Mouse (Mus musculus) adrenal gland, adult (tissue): ENCODE data around the gene Eras.
"Not testable (repeated sequence)": the region's sequence is repeated elsewhere in the genome, so short reads cannot be mapped to it uniquely, and the experiment has no call there.

ENCODE experiments used
- DNase-seq, 2 experiments: peaks; one replicate each; pipeline ENCODE4 v3.0.0; 2022 to 2023; ENCODE audit warnings: low spot score in 1 of 2; ENCODE audit not compliant: inconsistent age in 2 of 2

The Eras gene

DNA sequence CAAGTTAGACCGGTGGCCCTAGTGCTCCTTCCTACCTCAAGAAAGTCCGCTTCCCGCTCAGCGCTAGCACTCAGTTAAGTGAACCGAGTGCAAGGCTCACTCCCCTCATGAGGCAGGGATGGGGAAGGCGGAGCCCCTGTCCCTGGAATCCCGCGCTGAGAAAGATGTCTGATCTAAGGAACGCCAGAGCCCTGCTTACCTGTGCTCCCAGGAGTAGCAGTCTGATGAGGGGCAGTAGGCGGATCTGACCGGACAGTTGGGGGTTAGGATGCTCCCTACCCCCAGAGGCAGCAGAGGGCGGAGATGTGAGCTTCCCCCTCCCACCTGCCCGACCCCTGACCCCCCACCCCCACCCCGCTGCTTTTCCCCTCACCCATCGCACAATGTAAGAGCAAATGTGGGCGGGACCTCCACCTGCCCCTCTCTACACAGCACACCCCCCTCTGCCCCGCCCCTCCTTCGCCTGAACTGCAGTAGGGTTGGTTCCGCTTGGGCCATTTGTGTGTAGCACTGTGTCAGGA lies at the start of gene Eras:
TSS of gene Eras (minus strand) at position 338 of the 521 bp plus-strand sequence.
- DNase-seq = no peak

DNA sequence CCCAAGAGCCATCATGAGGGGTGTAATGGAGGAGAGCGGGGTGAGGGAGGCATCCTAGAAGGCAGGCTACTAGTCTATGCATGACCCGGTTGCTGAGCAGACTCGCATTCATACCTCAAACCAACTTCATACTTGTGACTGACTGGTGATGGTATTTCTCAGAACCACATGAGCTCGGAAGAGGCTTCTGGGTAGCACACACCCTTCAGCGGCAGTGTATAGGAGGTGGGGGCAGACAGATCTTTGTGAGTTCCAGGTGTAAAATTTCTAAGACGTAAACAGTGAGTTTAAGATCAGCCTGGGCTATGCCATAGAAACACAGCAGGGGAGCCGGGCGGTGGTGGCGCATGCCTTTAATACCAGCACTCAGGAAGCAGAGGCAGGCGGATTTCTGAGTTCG lies 49.5 kb upstream of the Eras start, which contains the start of gene Gata1:
TSS of gene Gata1 (minus strand) at position 180 of the 400 bp plus-strand sequence.
- no peak for DNase-seq

DNA sequence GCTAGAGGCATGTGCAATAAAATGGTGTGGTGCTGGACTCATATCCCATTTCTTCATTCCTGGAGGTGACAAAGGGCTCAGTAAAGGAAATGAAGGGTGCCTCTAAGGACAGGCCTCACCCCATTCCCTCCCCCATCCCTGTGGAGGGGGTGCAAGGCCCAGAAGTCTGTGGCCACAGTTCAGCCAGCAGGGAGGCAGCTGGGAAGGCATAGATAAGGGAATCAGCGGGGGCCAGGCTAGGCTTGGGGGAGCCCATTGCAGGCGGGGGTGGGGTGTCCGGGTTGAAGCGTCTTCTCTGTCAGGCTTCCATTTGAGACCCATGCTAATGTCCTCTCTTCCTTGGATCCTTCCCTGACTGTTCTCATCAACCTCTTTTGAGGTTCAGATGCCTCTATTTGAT lies 42.9 kb upstream of the Eras start:
- DNase-seq = no peak

DNA sequence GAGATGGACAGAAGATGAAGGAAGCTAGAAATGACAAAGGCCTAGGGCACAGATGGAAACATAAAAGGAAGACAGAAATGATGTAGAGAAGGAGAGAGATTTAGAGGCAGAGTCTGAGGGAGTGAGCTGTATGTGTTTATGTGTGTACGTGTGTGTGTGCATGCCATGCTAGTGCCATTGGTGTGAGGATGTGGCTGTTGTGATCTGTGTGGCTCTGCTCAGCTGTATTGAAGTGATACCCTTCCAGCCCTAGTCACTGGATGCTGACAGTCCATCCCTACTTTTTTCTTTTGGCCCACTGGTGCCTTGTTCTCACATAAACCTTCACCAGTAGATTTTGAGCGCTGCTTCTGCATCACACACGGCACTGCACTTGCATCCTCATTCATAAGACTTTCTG lies 40.5 kb upstream of the Eras start:
- no peak for DNase-seq

DNA sequence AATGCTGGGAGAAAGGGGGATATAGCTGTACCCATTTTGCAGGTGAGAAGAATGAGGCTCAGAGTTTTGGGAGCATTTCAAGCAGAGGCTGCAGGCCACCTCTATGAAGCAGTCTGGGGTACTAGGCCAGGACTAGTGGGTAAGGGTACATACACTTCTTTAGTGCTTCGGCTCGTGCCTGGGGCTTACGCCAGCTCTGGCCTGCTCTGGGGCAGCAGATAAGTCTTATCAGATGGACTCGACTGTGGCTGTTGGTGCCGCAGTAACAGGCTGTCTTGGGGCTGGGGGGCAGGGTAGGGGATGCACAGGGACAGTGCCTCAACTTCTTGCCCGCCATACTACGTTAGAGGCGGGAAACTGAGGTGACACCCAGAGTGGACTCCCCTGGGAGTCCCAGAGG lies 39.8 kb upstream of the Eras start:
- DNase-seq = no peak

DNA sequence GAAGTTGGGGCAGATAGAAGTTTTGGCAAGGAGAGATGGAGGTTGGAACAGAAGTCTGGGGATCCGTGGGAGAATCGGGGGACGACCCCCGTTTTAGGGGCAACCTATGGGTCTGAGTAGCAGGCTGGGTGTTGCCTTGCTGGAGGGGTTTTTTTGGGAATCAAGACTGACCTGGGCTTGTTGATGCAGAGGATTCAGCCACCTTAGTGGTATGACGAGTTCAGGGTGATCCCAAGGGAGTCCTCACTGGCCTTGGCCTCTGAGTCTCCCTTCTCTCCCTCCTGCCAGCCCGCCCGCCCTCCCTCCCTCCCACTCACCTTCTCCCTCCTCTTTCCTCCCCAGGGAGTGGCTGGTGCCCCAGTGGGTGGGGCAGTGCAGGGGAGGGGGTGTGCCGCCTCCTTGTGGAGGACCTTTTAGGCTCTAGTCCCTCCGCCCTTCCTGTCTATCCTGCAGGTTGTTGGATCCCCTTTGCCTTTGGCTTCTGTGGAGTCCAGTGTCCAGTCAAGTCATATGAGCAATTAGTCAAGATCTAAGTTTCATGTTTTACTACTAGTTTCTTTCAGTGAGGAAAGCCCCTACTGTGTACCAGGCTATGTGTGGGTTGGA lies 39.3 kb upstream of the Eras start:
- no peak for DNase-seq

DNA sequence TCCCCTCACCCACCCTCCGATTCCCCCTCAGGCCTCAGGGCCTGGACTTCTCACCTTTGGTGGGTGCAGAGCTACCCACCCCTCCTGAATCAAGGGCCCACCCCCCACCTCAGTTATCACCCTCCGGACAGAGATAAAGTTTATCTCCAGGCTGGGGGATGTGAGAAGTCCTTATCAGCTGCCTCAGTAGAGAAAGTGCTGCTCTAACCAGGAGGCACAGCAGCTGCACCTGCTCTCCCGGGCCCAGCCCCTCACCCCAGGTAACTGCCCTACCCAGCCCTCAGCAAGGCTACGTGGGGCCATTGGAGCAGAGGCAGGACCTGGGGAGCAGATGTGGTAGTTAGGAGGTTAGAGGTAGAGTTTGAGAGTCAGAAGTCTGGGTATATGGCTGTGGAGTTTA lies 37.8 kb upstream of the Eras start:
- no peak for DNase-seq

DNA sequence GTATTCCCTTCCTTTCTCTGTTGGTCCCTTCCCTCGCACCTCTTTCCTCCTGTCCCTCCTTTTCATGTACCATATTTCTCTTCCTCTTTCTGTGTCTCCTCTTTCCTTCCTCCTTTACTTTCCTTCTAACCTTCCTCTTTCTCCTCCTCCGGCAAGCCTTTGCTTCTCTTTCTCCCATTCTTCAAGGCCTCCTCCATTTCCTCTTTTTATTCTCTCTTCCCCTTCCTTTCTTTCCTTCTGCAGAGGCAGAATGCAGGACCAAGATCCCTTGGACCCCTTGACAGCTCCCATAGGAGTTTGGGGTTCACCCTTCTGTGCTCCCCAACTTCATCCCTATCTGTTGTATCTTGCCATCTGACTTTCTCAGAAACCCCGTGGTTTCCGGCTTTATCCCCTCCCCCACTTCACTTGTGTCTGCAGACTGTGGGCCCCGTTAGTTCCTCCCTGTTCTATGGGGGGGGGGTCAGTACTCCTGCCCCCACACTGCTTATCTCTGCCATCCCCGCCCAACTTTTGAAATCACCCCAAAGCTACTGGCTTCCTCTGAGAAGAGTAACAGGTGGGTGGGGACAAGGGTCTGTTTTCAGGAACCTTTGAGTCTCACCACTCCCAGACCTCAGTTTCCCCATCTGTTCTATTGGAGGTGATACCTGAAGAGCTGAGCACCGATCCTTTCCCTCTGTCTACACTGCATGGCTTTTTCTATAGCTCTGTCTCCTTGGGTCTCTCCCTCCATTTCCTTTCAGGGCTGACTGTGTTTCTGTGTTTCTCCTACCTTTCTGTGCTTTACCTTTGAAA lies 35.6 kb upstream of the Eras start:
- no peak for DNase-seq

DNA sequence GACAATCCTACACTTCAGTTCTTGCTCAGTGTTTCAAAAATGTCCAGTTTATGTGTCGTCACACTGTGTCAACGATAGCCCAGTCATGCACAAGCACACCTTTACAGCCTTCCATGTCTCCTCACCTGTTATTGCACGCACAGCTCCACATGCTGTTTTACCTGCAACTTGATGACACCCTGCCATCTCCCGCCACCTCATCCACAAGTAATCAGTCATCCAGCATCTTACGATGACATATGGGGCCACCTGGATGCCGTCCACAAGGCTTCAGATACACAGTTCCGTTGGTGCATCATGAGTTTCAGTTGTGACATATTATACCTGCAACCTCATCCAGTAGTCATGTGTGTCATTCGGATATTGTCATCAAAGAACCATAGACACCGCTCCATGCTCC lies 30.5 kb upstream of the Eras start:
- DNase-seq = no peak

DNA sequence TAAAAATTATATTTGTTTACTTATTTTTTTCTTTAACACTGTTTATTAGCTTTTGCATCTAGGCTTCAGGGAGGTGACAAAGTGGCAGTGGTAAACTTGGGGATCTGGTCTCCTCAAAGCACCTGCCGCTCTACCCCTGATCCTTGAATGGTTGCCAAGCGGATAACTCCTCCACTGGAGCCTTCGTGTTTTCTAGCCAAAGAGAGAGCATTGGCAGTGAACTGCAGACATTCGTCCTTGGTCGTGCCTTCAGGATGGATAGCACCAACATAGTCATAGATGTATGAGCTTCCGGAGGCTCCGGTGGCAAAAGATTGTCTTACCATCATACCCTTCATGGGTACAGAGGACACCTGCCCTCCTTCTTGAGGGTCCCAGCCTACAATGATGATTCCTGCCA lies 21.7 kb upstream of the Eras start:
- DNase-seq = peak; percentile 40 to 70

DNA sequence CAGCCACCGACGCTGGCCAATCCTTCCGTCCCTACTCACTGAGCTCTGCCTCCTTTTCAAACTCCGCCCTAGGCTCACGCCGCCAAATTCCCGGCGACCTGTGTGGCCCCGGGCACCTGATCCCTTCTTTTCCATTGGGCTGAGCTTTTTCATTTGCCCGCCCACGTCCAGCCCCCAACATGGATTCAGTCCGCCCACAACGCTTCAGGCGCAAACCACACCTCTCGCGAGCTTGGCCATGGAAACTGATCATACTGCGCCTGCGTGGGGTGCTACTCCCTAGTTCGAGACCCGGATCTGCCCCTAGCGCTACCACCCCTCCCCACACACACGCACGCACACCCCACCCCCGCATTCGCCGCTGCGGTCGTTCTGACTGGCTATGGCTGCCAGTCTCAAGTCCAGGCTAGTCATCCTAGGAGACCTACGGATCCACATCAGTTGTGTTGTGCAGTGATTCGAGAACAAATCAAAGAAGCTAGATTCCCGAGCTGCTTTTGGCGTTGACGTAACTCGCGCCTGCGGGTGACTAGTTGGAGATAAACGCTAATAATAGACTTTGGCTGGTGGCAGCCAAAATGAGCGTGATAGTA lies 19.6 kb upstream of the Eras start:
- DNase-seq = peak; percentile 95 to 97

DNA sequence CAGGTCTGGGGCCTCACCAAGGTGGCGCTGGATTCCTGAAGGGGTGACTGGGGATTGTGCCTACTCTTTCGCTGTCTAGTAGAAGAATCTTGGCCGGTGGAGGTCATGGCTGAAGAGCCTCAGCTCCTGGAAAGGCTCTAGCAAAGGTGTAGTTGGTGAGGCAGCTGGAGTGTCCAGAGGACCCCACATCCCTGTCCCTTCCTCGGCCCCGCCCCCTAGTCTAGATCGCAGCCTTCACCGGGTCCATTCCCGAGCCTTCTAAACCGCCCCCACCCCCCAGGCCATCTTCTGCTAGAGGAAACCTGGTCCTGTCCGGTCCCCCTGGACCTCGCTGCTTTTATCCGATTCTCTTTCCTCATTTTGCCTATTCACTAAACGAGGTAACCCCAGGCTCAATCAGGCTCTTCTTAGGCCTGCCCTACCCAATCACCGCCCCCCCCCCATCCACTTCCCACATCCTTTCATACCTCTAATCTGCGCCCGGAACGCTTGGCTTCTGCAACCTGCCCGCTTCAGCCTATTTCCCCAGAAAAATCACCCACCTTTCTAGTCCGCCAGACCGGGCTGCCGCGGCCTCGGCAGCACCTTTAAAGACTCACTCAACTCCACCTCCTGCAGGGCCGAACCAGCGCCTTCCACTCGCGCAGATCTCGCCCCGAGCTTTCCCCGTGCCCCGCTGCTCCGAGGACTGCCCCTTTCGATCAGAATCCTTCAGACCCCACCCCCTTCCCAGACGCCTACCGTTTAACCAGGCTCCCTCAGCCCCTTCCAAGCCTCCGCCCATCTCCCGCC lies 18.9 kb upstream of the Eras start, which contains the start of gene Hdac6:
TSS of gene Hdac6 (minus strand) at position 782 of the 792 bp plus-strand sequence.
- peak; percentile 29 to 43 for DNase-seq

DNA sequence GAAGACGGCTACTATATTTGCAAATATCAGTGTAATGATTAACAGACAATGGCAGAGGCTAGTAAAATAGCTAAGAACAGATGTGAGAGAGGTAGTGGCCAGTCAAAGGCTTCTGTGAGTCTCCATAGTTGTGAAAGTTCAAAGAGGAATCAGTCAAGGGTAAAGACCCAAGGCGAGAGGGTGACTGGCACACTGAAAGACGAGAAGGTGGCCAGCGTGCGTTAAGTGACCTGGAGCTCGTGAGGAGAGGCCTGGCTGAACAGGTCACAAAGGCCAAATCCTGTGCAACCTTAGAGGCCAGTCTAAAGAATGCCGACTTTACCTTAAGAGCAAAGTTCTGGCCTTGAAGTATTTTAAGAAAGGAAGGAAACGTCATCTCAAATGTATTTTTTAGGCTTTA lies 17.2 kb upstream of the Eras start:
- no peak for DNase-seq

DNA sequence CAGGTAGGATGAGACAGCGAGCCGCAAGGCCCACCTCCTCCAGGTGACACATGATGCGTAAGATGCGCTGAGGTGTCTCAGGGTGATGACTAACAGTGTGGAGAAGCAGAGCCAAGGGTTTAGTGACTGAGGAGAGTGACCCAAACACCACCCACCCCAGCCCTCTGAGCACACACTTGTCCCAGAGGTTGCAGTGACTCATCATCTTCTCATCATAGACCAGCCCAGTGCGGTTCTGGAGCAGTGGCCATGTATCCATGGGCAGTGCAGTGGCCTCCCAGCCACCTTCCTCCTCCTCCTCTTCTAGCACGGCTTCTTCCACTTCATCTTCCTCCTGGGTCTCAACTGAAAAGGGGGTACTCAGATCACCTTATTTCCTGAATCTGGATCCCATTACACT lies 9.3 kb upstream of the Eras start:
- no peak for DNase-seq

DNA sequence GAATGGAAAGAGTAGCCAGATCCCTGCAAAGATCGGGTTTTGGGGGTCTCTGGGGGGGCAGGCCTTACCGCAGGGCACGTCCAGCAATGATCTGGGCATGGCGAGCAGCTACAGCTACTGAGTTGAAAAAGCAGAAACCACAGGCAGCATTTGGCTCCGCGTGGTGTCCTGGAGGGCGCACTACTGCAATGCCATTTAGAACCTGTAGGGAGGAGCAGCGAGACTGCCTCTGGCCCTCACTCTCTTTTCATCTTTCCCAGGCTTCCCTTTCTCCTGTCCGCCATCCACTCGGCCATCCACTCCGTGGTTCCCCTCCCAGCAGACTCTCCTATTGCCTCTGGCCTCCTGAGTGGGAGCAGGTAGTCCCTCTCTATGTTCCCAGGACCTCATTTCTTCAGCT lies 8.5 kb upstream of the Eras start:
- DNase-seq = no peak

DNA sequence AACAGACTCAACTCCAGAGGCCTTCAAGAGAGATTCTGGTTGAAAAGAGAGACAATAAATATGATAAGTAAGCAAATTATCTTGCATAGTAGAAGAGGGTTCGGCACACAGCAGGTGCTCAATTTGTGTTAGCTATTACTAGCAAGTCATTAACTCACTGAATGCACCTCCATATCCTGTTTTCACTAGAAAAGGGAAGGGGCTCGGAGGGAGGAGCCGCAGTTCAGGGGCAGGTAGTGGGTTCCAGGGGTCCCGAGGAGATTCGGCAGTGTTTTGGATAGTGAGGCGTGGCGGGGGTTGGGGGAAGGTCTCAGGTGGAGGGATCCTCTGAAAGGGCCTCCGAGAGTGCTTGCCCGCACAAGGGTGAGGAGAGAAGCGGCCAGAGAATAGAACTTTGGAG lies 1.3 kb downstream of the Eras start:
- DNase-seq = no peak

DNA sequence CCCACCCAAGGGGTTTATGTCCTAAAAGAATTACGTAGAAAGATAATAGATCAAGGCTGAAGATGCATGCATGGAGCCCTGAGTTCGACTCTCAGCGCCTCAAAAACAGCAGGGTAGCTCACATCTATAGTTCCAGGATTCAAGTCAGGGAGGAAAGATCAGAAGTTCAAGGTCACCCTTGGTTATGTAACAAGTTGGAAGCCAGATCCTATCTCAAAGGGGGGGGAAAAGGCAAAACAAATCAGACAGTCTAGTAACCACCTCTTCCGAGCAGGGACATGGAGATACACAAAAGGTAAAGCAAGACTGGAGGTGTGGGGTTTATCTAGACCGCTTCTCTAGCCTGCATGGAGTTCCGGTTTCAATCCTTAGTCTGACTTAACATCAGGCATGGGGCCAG lies 2.1 kb downstream of the Eras start:
- no peak for DNase-seq

DNA sequence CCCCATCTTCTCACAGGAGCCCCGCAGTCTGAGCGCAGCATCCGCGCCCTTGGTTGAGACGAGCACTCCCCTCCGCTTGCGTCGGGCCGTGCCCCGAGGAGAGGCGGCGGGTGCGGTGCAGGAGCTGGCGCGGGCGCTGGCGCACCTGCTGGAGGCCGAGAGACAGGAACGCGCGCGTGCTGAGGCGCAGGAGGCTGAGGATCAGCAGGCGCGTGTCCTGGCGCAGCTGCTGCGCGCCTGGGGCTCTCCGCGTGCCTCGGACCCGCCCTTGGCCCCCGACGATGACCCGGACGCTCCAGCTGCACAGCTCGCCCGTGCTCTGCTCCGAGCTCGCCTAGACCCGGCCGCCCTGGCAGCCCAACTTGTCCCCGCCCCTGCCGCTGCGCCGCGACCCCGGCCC lies 6.4 kb downstream of the Eras start:
- DNase-seq = no peak

DNA sequence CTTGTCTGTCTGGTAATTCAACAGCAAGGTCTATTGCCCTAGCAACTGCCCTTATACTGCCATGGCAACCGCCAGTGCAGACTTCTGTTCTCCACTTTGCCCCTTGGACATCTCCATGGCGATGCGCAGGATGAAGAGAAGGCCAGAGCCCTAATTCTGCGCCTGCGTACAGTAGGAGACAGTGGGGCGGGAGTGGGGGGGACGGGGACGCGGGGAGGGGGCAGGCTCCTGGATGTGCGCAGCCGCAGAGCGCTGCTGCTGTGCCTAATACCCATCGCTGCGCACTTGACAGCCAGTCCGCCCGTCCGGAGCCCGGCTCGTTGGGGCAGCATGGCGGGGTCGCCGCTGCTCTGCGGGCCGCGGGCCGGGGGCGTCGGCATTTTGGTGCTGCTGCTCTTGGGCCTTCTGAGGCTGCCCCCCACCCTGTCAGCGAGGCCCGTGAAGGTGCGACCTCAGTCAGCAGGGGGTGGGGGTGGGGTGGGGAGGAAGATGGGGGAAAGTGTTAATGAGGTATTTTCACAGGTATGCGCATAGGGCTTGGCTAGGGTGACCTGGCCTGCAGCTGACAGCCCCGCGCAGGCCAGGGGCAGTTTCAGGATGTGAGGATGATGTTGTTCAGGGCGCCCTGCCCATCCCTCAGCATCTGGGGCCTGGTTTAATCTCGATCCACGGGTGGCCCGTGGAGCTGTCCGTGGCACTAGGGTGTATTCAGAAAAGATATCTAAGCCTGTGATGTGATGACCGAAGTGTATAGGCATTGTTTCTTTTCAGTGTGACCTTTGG lies 8.6 kb downstream of the Eras start, which contains the start of gene Pcsk1n:
TSS of gene Pcsk1n (plus strand) at position 222 of the 783 bp plus-strand sequence.
- peak in 1 of 2 experiments; percentile 44 for DNase-seq

DNA sequence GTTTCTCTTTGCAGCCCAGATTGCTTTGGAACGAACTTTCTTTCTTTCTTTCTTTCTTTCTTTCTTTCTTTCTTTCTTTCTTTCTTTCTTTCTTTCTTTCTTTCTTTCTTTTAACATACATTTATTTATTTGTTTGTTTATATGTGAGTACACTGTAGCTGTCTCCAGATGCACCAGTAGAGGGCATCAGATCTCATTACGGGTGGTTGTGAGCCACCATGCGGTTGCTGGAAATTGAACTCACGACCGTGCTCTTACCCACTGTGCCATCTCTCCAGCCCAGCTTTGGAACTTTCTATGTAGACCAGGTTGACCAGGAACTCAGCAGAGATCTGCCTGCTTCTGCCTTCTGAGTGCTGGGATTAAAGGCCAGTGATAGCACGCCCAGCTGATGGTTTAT lies 10.4 kb downstream of the Eras start:
- not testable (repeated sequence) for DNase-seq
